Mouse (Mus musculus): Measurements from ENCODE around the gene Pnisr. TPM values are rescaled to one million over a fixed set of nuclear protein-coding genes. Genes with fewer than 3 reads are reported as not detected.

The Pnisr gene
- polyA plus RNA-seq, 1 experiment from 2014 or later: 175 TPM

- Histone ChIP-seq H3K27ac (replicated peaks; ENCODE audit: low read depth, low read length) (no peak overlapping the region), H3K9me3 (replicated peaks; ENCODE audit: control insufficient read depth, low read length) (no peaks in the 10 kb centered on the region), H3K9ac (replicated peaks; ENCODE audit: low read length) (no peak overlapping the region), H3K4me1 (ENCODE audit: control insufficient read depth, insufficient read depth, low read length) (no peaks in the 10 kb centered on the region), H3K36me3 (replicated peaks; ENCODE audit: control insufficient read depth, insufficient read depth, low read depth, low read length) (no peaks in the 10 kb centered on the region), H3K4me3 (ENCODE audit: low read depth, low read length) (no peak overlapping the region), H3K4me2 (ENCODE audit: low read depth, low read length) (no peak overlapping the region), H3K27me3 (ENCODE audit: control insufficient read depth, insufficient read depth, low read length) (no peaks in the 10 kb centered on the region)
- DNase-seq (ENCODE audit: low spot score) (no peak), ATAC-seq (replicated peaks; ENCODE audit: insufficient number of reproducible peaks, low FRiP score, low TSS enrichment, low read depth) (no peak)
- WGBS: 95% methylated on average over 8 of the region's 8 CpGs
These were observed 14.5 kb upstream of the Pnisr start for GRCm38 (mm10) chr4:21832844-21833243.

GRCm38 (mm10) chr4:21848287-21848630 lies 876 bp downstream of the Pnisr start:
- Histone ChIP-seq H3K9me3 (replicated peaks; ENCODE audit: control insufficient read depth, low read length) (no peaks in the 10 kb centered on the region), H3K4me2 (ENCODE audit: low read depth, low read length) (peak overlapping the region; percentile 36), H3K4me3 (ENCODE audit: low read depth, low read length) (peak overlapping the region; percentile 78), H3K27ac (replicated peaks; ENCODE audit: low read depth, low read length) (peak overlapping the region; percentile 94), H3K27me3 (ENCODE audit: control insufficient read depth, insufficient read depth, low read length) (no peaks in the 10 kb centered on the region), H3K4me1 (ENCODE audit: control insufficient read depth, insufficient read depth, low read length) (no peaks in the 10 kb centered on the region), H3K9ac (replicated peaks; ENCODE audit: low read length) (peak overlapping the region; percentile 91), H3K36me3 (replicated peaks; ENCODE audit: control insufficient read depth, insufficient read depth, low read depth, low read length) (no peaks in the 10 kb centered on the region)
- DNase-seq (ENCODE audit: low spot score): peak; percentile 94
- peak; percentile 80 for ATAC-seq (replicated peaks; ENCODE audit: insufficient number of reproducible peaks, low FRiP score, low TSS enrichment, low read depth)
- 0% methylated on average over 24 of the region's 24 CpGs for WGBS

- H3K4me3 ChIP-seq (ENCODE audit: low read depth, low read length): no peak overlapping the region
- H3K9ac ChIP-seq (replicated peaks; ENCODE audit: low read length): no peak overlapping the region
- no peak overlapping the region for H3K4me2 ChIP-seq (ENCODE audit: low read depth, low read length)
- DNase-seq (ENCODE audit: low spot score) (no peak), ATAC-seq (replicated peaks; ENCODE audit: insufficient number of reproducible peaks, low FRiP score, low TSS enrichment, low read depth) (no peak)
- no peaks in the 10 kb centered on the region for H3K4me1 ChIP-seq (ENCODE audit: control insufficient read depth, insufficient read depth, low read length)
- H3K9me3 ChIP-seq (replicated peaks; ENCODE audit: control insufficient read depth, low read length): no peaks in the 10 kb centered on the region
- no peak overlapping the region for H3K27ac ChIP-seq (replicated peaks; ENCODE audit: low read depth, low read length)
- no peaks in the 10 kb centered on the region for H3K27me3 ChIP-seq (ENCODE audit: control insufficient read depth, insufficient read depth, low read length)
- H3K36me3 ChIP-seq (replicated peaks; ENCODE audit: control insufficient read depth, insufficient read depth, low read depth, low read length): peaks cover 9% of the 10 kb centered on the region
- 63% methylated on average over 1 of the region's 1 CpGs for WGBS
These were observed 10.1 kb downstream of the Pnisr start for GRCm38 (mm10) chr4:21857481-21857880.

DNA sequence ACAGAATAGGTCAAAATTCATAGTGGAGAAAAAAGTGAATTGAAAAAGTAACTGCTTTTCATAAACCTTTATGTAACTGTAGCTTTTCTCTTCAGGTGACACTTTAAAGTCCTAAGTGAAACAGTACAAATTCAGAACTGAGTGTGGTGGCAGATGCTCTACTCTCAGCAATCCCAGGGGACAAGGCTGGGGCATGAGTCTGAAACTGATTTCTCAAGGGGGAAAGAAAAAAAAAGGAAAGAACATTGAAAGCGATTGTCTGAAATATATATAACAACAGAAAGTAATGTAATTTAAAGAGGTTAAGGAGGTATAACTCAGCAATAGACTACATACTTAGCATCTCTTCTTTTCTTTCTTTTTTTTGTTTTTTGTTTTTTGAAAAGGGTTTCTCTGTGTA lies 17.8 kb downstream of the Pnisr start:
- WGBS: 92% methylated on average over 1 of the region's 1 CpGs
- no peak overlapping the region for H3K4me3 ChIP-seq (ENCODE audit: low read depth, low read length)
- ATAC-seq (replicated peaks; ENCODE audit: insufficient number of reproducible peaks, low FRiP score, low TSS enrichment, low read depth) (no peak), DNase-seq (ENCODE audit: low spot score) (no peak)
- H3K36me3 ChIP-seq (replicated peaks; ENCODE audit: control insufficient read depth, insufficient read depth, low read depth, low read length): peaks cover 17% of the 10 kb centered on the region
- no peaks in the 10 kb centered on the region for H3K9me3 ChIP-seq (replicated peaks; ENCODE audit: control insufficient read depth, low read length)
- H3K27me3 ChIP-seq (ENCODE audit: control insufficient read depth, insufficient read depth, low read length): no peaks in the 10 kb centered on the region
- H3K4me1 ChIP-seq (ENCODE audit: control insufficient read depth, insufficient read depth, low read length): no peaks in the 10 kb centered on the region
- no peak overlapping the region for H3K4me2 ChIP-seq (ENCODE audit: low read depth, low read length)
- H3K9ac ChIP-seq (replicated peaks; ENCODE audit: low read length): no peak overlapping the region
- no peak overlapping the region for H3K27ac ChIP-seq (replicated peaks; ENCODE audit: low read depth, low read length)

- no peaks in the 10 kb centered on the region for H3K27me3 ChIP-seq (ENCODE audit: control insufficient read depth, insufficient read depth, low read length)
- no peaks in the 10 kb centered on the region for H3K4me1 ChIP-seq (ENCODE audit: control insufficient read depth, insufficient read depth, low read length)
- H3K9ac ChIP-seq (replicated peaks; ENCODE audit: low read length): no peak overlapping the region
- DNase-seq (ENCODE audit: low spot score) (no peak), ATAC-seq (replicated peaks; ENCODE audit: insufficient number of reproducible peaks, low FRiP score, low TSS enrichment, low read depth) (no peak)
- no peaks in the 10 kb centered on the region for H3K9me3 ChIP-seq (replicated peaks; ENCODE audit: control insufficient read depth, low read length)
- H3K4me2 ChIP-seq (ENCODE audit: low read depth, low read length): peak overlapping the region; percentile 56; the same call in 1 of the 2 replicates
- no peaks in the 10 kb centered on the region for H3K36me3 ChIP-seq (replicated peaks; ENCODE audit: control insufficient read depth, insufficient read depth, low read depth, low read length)
- H3K27ac ChIP-seq (replicated peaks; ENCODE audit: low read depth, low read length): no peak overlapping the region
- peak overlapping the region; percentile 66 for H3K4me3 ChIP-seq (ENCODE audit: low read depth, low read length)
- WGBS: 41% methylated on average over 6 of the region's 6 CpGs
These were observed 31.4 kb downstream of the Pnisr start for GRCm38 (mm10) chr4:21878776-21879175.

DNA sequence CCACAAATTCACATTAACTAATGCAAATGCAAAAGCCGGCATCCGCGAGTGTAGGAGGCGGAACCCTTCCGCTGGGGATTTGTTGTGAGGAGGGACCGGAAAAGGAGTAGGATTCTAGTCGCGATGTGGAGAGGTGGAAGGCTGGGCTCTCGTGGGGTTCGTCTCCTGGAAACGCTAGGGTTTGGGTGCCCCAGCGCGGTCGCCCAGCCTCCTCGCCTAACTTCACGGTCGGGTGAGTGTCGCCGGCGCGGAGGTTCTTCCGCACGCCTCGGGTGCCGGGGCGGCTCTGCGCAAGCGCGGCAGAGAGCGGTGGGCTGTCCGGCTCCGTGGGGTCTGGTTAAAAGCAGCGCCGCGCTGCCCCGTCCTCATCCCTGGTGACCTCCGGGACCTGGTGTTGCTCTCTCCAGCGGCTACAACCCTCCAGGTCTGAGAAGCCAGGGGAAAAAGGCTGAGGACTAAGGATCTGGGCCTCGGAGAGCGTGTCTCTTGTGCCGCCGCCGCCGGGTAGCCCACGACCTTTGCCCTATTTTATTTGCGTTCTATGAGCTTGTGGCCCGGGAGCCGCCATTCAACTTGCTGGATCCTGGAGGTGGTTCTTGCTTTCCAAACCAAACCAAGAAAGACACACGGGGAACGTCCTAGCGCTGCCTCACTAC lies 32.3 kb downstream of the Pnisr start, which contains the start of gene Coq3:
Gene Coq3 (plus strand): TSS at position 109 of the 656 bp plus-strand sequence.
- peak; percentile 94 for ATAC-seq (replicated peaks; ENCODE audit: insufficient number of reproducible peaks, low FRiP score, low TSS enrichment, low read depth)
- WGBS: under 1% methylated on average over 51 of the region's 51 CpGs
- H3K27me3 ChIP-seq (ENCODE audit: control insufficient read depth, insufficient read depth, low read length): no peaks in the 10 kb centered on the region

GRCm38 (mm10) chr4:21882806-21883205 lies 35.4 kb downstream of the Pnisr start:
- ATAC-seq (replicated peaks; ENCODE audit: insufficient number of reproducible peaks, low FRiP score, low TSS enrichment, low read depth) (no peak), DNase-seq (ENCODE audit: low spot score) (no peak)
- Histone ChIP-seq H3K27me3 (ENCODE audit: control insufficient read depth, insufficient read depth, low read length) (no peaks in the 10 kb centered on the region), H3K9me3 (replicated peaks; ENCODE audit: control insufficient read depth, low read length) (no peaks in the 10 kb centered on the region), H3K9ac (replicated peaks; ENCODE audit: low read length) (no peak overlapping the region), H3K4me3 (ENCODE audit: low read depth, low read length) (no peak overlapping the region), H3K4me1 (ENCODE audit: control insufficient read depth, insufficient read depth, low read length) (no peaks in the 10 kb centered on the region), H3K4me2 (ENCODE audit: low read depth, low read length) (no peak overlapping the region), H3K27ac (replicated peaks; ENCODE audit: low read depth, low read length) (no peak overlapping the region), H3K36me3 (replicated peaks; ENCODE audit: control insufficient read depth, insufficient read depth, low read depth, low read length) (no peaks in the 10 kb centered on the region)
- WGBS: 93% methylated on average over 6 of the region's 6 CpGs

More for the DNA sequence above, 32.3 kb downstream of the Pnisr start, which contains the start of gene Coq3:
- H3K27ac ChIP-seq (replicated peaks; ENCODE audit: low read depth, low read length): peak within 1 kb of the TSS; percentile 77
- peak; percentile 84 for DNase-seq (ENCODE audit: low spot score)
- H3K4me1 ChIP-seq (ENCODE audit: control insufficient read depth, insufficient read depth, low read length): no peaks in the 10 kb centered on the region
- H3K9me3 ChIP-seq (replicated peaks; ENCODE audit: control insufficient read depth, low read length): no peaks in the 10 kb centered on the region
- H3K4me2 ChIP-seq (ENCODE audit: low read depth, low read length): peak within 1 kb of the TSS; percentile 56
- peak within 1 kb of the TSS; percentile 78 for H3K9ac ChIP-seq (replicated peaks; ENCODE audit: low read length)
- peak within 1 kb of the TSS; percentile 66 for H3K4me3 ChIP-seq (ENCODE audit: low read depth, low read length)
- no peaks in the 10 kb centered on the region for H3K36me3 ChIP-seq (replicated peaks; ENCODE audit: control insufficient read depth, insufficient read depth, low read depth, low read length)

- H3K27ac ChIP-seq (replicated peaks; ENCODE audit: low read depth, low read length): no peak overlapping the region
- WGBS: 93% methylated on average over 8 of the region's 8 CpGs
- no peak overlapping the region for H3K4me2 ChIP-seq (ENCODE audit: low read depth, low read length)
- H3K27me3 ChIP-seq (ENCODE audit: control insufficient read depth, insufficient read depth, low read length): no peaks in the 10 kb centered on the region
- no peak for DNase-seq (ENCODE audit: low spot score)
- no peaks in the 10 kb centered on the region for H3K4me1 ChIP-seq (ENCODE audit: control insufficient read depth, insufficient read depth, low read length)
- no peak for ATAC-seq (replicated peaks; ENCODE audit: insufficient number of reproducible peaks, low FRiP score, low TSS enrichment, low read depth)
- no peaks in the 10 kb centered on the region for H3K9me3 ChIP-seq (replicated peaks; ENCODE audit: control insufficient read depth, low read length)
- H3K36me3 ChIP-seq (replicated peaks; ENCODE audit: control insufficient read depth, insufficient read depth, low read depth, low read length): no peaks in the 10 kb centered on the region
- no peak overlapping the region for H3K9ac ChIP-seq (replicated peaks; ENCODE audit: low read length)
- H3K4me3 ChIP-seq (ENCODE audit: low read depth, low read length): no peak overlapping the region
These were observed 38.4 kb downstream of the Pnisr start for GRCm38 (mm10) chr4:21885831-21886230.
